Mouse (Mus musculus) small intestine, adult 2 months (tissue): ENCODE results near the gene Trpm7.

Source experiments
- CTCF ChIP-seq: fragments of 200-500 bp; IDR thresholded peaks from 2 replicates; pipeline ENCODE4 v1.5.1; 2012; ENCODE audit warnings: low read depth, mild to moderate bottlenecking, control low read depth, inconsistent platforms, low read length, moderate library complexity, mixed read lengths; ENCODE audit not compliant: insufficient replicate concordance, insufficient read length; ENCODE audit errors: extremely low read depth
- POLR2A ChIP-seq: fragments of 200-500 bp; IDR thresholded peaks from 2 replicates; pipeline ENCODE4 v1.6.1; 2012; ENCODE audit warnings: low read depth, mild to moderate bottlenecking, control low read depth, inconsistent platforms, low read length, moderate library complexity

GRCm38 (mm10) chr2:126743389-126743788 lies 132.6 kb downstream of the Trpm7 start:
- TF ChIP-seq CTCF: no peak
- TF ChIP-seq POLR2A: no peak
